Mouse (Mus musculus): ENCODE results near the gene Tln2. TPM values are rescaled to one million over a fixed set of nuclear protein-coding genes. Genes with fewer than 3 reads are reported as not detected.

Gene Tln2
- total and polyA plus RNA-seq, 2 experiments from 2014 or later = 59.3 to 71.1 TPM

DNA sequence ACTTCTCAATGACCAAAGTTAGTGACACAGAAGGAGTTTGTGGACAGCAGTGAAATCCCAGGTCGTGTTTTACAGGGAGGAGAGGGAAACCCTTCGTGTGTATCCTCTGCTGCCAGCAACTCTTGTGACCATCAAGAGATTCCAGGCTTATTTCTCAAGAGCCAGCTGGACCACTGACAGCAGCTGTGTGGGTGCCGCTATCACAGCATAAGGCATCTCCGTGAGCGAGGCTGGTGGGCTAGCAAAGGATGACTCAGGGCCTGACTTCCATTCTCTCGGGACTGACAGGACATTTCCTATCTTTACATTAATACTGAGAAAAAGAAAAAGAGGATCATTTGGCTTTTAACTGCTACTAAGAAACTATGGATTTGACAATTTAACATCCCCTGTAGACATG, 283.1 kb downstream of the Tln2 start:
- Histone ChIP-seq H3K4me2 (ENCODE audit: low read depth, low read length) (no peak overlapping the region), H3K36me3 (ENCODE audit: insufficient read depth, low read length) (0 out of 2 replicates have a peak, but pooled peaks cover 7% of the 10 kb centered on the region), H3K27ac (no peak overlapping the region), H3K4me1 (ENCODE audit: insufficient read depth, low read length) (no peaks in the 10 kb centered on the region), H3K27me3 (ENCODE audit: insufficient read depth, low read length) (no peaks in the 10 kb centered on the region), H3K9ac (replicated peaks; ENCODE audit: low read length) (no peak overlapping the region), H3K9me3 (ENCODE audit: low read length) (no peaks in the 10 kb centered on the region), H3K4me3 (ENCODE audit: low read length) (no peak overlapping the region)
- ATAC-seq (no peak), DNase-seq (ENCODE audit: low spot score) (no peak)
- no peak for TF ChIP-seq CTCF (IDR thresholded peaks at IDR 0.05; ENCODE audit: low read depth)
- 91% methylated on average over 6 of the region's 6 CpGs for WGBS

DNA sequence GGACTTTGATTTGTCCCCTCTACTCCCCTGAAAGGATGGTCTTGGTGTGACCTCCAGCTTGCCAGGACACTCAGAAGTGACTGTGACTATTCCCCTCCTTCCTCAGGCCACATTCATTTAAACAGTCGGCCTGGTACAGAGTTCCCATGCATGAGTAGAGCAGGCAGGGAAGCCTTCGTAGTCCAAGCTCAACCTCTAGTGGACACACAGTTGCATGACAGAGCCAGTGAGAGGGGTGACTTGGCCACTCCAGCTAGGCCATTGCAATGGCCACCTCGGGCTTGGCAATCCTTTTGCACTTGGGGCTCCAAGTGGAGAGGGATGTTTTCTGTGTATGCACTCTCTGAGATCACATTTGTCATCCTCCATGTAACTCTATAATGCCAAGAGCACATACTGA, 285.2 kb downstream of the Tln2 start:
- no peak overlapping the region for H3K9ac ChIP-seq (replicated peaks; ENCODE audit: low read length)
- H3K4me1 ChIP-seq (ENCODE audit: insufficient read depth, low read length) = no peaks in the 10 kb centered on the region
- no peaks in the 10 kb centered on the region for H3K27me3 ChIP-seq (ENCODE audit: insufficient read depth, low read length)
- H3K36me3 ChIP-seq (ENCODE audit: insufficient read depth, low read length) = 0 out of 2 replicates have a peak, but pooled peaks cover 7% of the 10 kb centered on the region
- no peak overlapping the region for H3K4me2 ChIP-seq (ENCODE audit: low read depth, low read length)
- ATAC-seq (peak; percentile 43; the same call in 1 of the 2 replicates), DNase-seq (ENCODE audit: low spot score) (peak; percentile 53)
- no peaks in the 10 kb centered on the region for H3K9me3 ChIP-seq (ENCODE audit: low read length)
- peak; percentile 76 for TF ChIP-seq CTCF (IDR thresholded peaks at IDR 0.05; ENCODE audit: low read depth)
- WGBS = 42% methylated on average over 3 of the region's 3 CpGs
- no peak overlapping the region for H3K27ac ChIP-seq
- H3K4me3 ChIP-seq (ENCODE audit: low read length) = no peak overlapping the region

DNA sequence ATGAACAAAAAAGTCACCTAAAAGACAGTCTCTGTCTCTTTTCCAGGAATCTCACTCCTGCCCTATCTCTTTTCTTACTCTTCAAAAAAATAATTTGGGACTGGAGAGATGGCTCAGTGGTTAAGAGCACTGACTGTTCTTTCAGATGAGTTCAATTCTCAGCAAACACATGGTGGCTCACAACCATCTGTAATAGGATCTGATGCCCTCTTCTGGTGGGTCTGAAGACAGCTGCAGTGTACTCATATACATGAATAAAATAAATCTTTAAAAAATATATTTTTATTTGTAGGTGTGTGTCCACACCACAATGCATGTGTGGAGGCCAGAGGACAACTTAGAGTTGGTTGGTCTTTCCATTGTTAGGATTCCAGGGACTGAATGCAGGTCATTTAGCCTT, 286.1 kb downstream of the Tln2 start:
- DNase-seq (ENCODE audit: low spot score) (no peak), ATAC-seq (no peak)
- no peaks in the 10 kb centered on the region for H3K4me1 ChIP-seq (ENCODE audit: insufficient read depth, low read length)
- H3K4me3 ChIP-seq (ENCODE audit: low read length) = no peak overlapping the region
- peak; percentile 35 for TF ChIP-seq CTCF (IDR thresholded peaks at IDR 0.05; ENCODE audit: low read depth)
- no peak overlapping the region for H3K4me2 ChIP-seq (ENCODE audit: low read depth, low read length)
- H3K36me3 ChIP-seq (ENCODE audit: insufficient read depth, low read length) = 0 out of 2 replicates have a peak, but pooled peaks cover 7% of the 10 kb centered on the region
- H3K9ac ChIP-seq (replicated peaks; ENCODE audit: low read length) = no peak overlapping the region
- no peaks in the 10 kb centered on the region for H3K9me3 ChIP-seq (ENCODE audit: low read length)
- H3K27me3 ChIP-seq (ENCODE audit: insufficient read depth, low read length) = no peaks in the 10 kb centered on the region
- H3K27ac ChIP-seq = no peak overlapping the region

DNA sequence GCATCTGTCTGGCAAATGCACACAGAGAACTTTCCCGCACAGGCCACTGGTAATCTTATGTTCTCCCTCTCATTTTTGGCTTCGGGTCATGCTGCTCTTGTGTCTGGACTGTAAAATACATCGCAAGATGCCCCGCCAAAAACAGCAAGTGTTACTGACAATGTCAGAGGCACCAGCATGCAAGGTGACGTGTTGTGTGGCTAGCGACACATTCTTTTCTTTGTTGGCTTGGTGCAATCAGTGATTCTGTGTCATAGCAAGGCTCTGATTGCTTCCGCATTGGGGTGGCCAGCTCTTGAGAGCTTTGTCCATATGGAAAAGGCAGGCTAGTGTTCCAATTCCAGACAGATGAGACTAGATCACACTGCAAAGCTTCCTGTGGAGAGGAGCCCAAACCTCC, 288.8 kb downstream of the Tln2 start:
- no peak overlapping the region for H3K4me3 ChIP-seq (ENCODE audit: low read length)
- 64% methylated on average over 7 of the region's 7 CpGs for WGBS
- H3K4me2 ChIP-seq (ENCODE audit: low read depth, low read length) = no peak overlapping the region
- no peak overlapping the region for H3K9ac ChIP-seq (replicated peaks; ENCODE audit: low read length)
- DNase-seq (ENCODE audit: low spot score) (peak; percentile 28), ATAC-seq (no peak)
- 0 out of 2 replicates have a peak overlapping the region, but pooled peaks have one; percentile 23 for H3K27ac ChIP-seq
- no peaks in the 10 kb centered on the region for H3K4me1 ChIP-seq (ENCODE audit: insufficient read depth, low read length)
- H3K27me3 ChIP-seq (ENCODE audit: insufficient read depth, low read length) = no peaks in the 10 kb centered on the region
- no peaks in the 10 kb centered on the region for H3K9me3 ChIP-seq (ENCODE audit: low read length)
- TF ChIP-seq CTCF (IDR thresholded peaks at IDR 0.05; ENCODE audit: low read depth) = no peak
- no peaks in the 10 kb centered on the region for H3K36me3 ChIP-seq (ENCODE audit: insufficient read depth, low read length)

DNA sequence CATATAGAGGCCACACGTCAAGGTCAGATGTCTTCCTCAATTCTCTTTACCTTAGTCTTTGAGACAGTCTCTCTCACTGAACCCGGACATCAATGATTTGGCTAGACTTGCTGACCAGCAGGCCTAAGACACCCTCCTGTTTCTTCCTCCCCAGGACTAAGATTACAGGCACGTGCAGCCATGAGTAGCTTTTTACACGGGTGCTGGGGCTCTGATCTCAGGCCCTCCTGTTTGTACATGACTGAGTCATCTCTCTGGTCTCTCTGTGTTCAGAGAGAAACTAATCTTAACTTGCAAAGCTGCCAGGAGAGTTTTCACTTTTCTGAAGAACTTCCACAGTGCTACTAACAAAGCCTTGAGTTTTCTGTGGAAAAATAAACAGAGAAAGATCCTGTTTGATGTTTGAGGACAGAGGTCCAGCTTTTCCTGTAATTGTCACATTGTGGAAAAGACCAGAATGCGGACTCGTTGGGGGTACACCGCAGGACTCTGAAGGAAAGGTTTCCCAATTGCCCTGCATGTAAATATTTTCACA, 289.4 kb downstream of the Tln2 start:
- 85% methylated on average over 7 of the region's 7 CpGs for WGBS

DNA sequence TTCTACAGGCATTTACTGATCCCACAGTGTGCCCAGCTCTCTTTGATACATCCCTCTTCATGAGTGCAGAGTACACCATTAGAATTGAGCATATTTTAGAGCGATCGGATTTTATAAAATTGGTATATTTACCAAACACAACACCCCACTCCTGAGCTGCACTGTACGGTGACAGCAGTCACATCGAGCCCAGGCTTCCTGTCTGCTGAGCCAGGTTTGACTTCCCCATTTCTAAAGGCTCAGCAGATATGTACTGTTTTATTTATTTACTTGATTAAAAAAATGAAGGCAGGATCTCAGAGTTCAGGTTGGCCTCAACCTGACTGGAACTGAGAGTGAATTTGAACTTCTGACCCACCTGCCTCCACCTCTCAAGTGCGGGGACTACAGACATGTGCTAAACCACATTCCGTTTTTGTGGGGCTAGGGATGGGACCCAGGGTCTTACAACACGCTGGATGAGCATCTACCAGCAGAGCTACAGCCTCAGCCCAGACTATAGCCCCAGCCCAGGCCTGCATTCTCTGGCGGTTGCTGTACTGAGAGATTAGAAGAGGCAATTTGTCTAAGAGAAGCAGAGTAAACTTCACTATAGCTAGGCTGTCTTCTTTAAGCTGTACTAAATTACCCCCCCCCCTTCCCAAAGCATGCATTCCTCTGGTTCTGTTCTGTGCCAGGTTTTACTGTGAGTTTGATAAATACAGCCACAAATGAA, 292.1 kb downstream of the Tln2 start:
- Histone ChIP-seq H3K9me3 (ENCODE audit: low read length) (no peaks in the 10 kb centered on the region), H3K36me3 (ENCODE audit: insufficient read depth, low read length) (no peaks in the 10 kb centered on the region), H3K27me3 (ENCODE audit: insufficient read depth, low read length) (no peaks in the 10 kb centered on the region), H3K9ac (replicated peaks; ENCODE audit: low read length) (no peak overlapping the region), H3K4me3 (ENCODE audit: low read length) (no peak overlapping the region), H3K4me2 (ENCODE audit: low read depth, low read length) (no peak overlapping the region), H3K27ac (no peak overlapping the region), H3K4me1 (ENCODE audit: insufficient read depth, low read length) (peaks cover 5% of the 10 kb centered on the region)
- ATAC-seq (no peak), DNase-seq (ENCODE audit: low spot score) (no peak)
- TF ChIP-seq CTCF (IDR thresholded peaks at IDR 0.05; ENCODE audit: low read depth) = no peak
- 87% methylated on average over 8 of the region's 8 CpGs for WGBS

More for the DNA sequence above, 289.4 kb downstream of the Tln2 start:
- Histone ChIP-seq H3K9ac (replicated peaks; ENCODE audit: low read length) (no peak overlapping the region), H3K4me1 (ENCODE audit: insufficient read depth, low read length) (peaks cover 2% of the 10 kb centered on the region), H3K36me3 (ENCODE audit: insufficient read depth, low read length) (no peaks in the 10 kb centered on the region), H3K27me3 (ENCODE audit: insufficient read depth, low read length) (no peaks in the 10 kb centered on the region), H3K4me3 (ENCODE audit: low read length) (no peak overlapping the region), H3K27ac (0 out of 2 replicates have a peak overlapping the region, but pooled peaks have one; percentile 23), H3K4me2 (ENCODE audit: low read depth, low read length) (no peak overlapping the region), H3K9me3 (ENCODE audit: low read length) (no peaks in the 10 kb centered on the region)
- ATAC-seq (no peak), DNase-seq (ENCODE audit: low spot score) (no peak)
- TF ChIP-seq CTCF (IDR thresholded peaks at IDR 0.05; ENCODE audit: low read depth) = no peak

DNA sequence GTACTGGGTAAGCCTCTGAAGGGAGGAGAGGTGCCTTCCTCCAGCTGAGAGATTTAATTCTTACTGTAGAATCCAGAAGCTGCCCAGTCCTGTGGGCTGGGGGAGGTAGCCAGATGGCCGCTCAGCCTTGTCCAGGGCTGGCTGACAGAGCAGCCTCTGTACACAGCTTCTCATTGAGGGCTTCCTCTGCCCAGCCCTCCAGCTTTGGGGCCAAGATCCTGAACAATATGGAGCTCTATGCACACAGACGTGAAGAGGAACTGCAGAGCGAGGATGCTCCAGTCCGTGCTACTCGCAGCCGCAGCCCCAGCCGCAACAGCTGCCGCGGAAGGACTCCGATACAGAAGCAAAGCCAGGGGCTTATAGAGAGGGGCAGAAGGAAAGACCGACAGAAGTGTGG, 294.0 kb downstream of the Tln2 start:
- no peaks in the 10 kb centered on the region for H3K27me3 ChIP-seq (ENCODE audit: insufficient read depth, low read length)
- H3K27ac ChIP-seq = peak overlapping the region; percentile 64; the same call in 1 of the 2 replicates
- TF ChIP-seq CTCF (IDR thresholded peaks at IDR 0.05; ENCODE audit: low read depth) = no peak
- H3K9me3 ChIP-seq (ENCODE audit: low read length) = no peaks in the 10 kb centered on the region
- no peak overlapping the region for H3K4me3 ChIP-seq (ENCODE audit: low read length)
- no peak overlapping the region for H3K4me2 ChIP-seq (ENCODE audit: low read depth, low read length)
- no peak overlapping the region for H3K9ac ChIP-seq (replicated peaks; ENCODE audit: low read length)
- DNase-seq (ENCODE audit: low spot score) = peak; percentile 67
- no peaks in the 10 kb centered on the region for H3K36me3 ChIP-seq (ENCODE audit: insufficient read depth, low read length)
- H3K4me1 ChIP-seq (ENCODE audit: insufficient read depth, low read length) = peaks cover 7% of the 10 kb centered on the region
- 49% methylated on average over 11 of the region's 11 CpGs for WGBS
- peak; percentile 87 for ATAC-seq

All from hindbrain, postnatal 0 days (tissue).